Mouse (Mus musculus) heart, embryonic 11.5 days (tissue): Measurements from ENCODE around the gene P2ry14. TPM values are rescaled to one million over a fixed set of nuclear protein-coding genes. Genes with fewer than 3 reads are reported as not detected.

Experiments used
- ATAC-seq: fragments of 200-750 bp; cut with Nextera tagmentation; replicated peaks from 2 replicates; pipeline ENCODE4 v1.8.0; 2017; ENCODE audit warnings: moderate library complexity; ENCODE audit not compliant: insufficient number of reproducible peaks, low FRiP score, low TSS enrichment
- H3K27ac ChIP-seq: fragments of 300-500 bp; sonication (generic); 2 replicates; pipeline ENCODE4 v1.5.1; 2014; ENCODE audit warnings: mild to moderate bottlenecking, low read depth, low read length
- H3K27me3 ChIP-seq: fragments of 300-500 bp; sonication (generic); 2 replicates; pipeline ENCODE4 v1.6.1; 2014; ENCODE audit warnings: mild to moderate bottlenecking, low read length, mixed read lengths; ENCODE audit not compliant: control insufficient read depth, insufficient read depth
- H3K36me3 ChIP-seq: fragments of 300-500 bp; sonication (generic); 2 replicates; pipeline ENCODE4 v1.6.1; 2014; ENCODE audit warnings: mild to moderate bottlenecking, low read length, moderate library complexity, mixed read lengths; ENCODE audit not compliant: control insufficient read depth, insufficient read depth
- H3K4me1 ChIP-seq: fragments of 300-500 bp; sonication (generic); 2 replicates; pipeline ENCODE4 v1.6.1; 2014; ENCODE audit warnings: low read length; ENCODE audit not compliant: control insufficient read depth, insufficient read depth
- H3K4me2 ChIP-seq: fragments of 300-500 bp; sonication (generic); 2 replicates; pipeline ENCODE4 v1.6.1; 2014; ENCODE audit warnings: mild to moderate bottlenecking, moderate library complexity
- H3K4me3 ChIP-seq: fragments of 300-500 bp; sonication (generic); 2 replicates; pipeline ENCODE4 v1.5.1; 2014; ENCODE audit warnings: low read depth, low read length
- H3K9ac ChIP-seq: fragments of 300-500 bp; sonication (generic); 2 replicates; pipeline ENCODE4 v1.6.1; 2014; ENCODE audit warnings: mild to moderate bottlenecking, low read depth, low read length, moderate library complexity
- H3K9me3 ChIP-seq: fragments of 300-500 bp; sonication (generic); replicated peaks from 2 replicates; pipeline ENCODE4 v1.6.1; 2016; ENCODE audit warnings: low read length; ENCODE audit not compliant: control insufficient read depth
- WGBS: fragments of 180-500 bp; shearing (Covaris S2); extraction: QIAGEN DNeasy Blood & Tissue Kit; methylation state at CpG from one replicate; pipeline ENCODE4 v1.1.7; 2014; ENCODE audit not compliant: insufficient replicate concordance; 5-methylcytosine and 5-hydroxymethylcytosine counted together
- polyA plus RNA-seq: library from polyadenylated mRNA; unstranded; fragments of >200 nt; fragmentation: Nextera tagmentation; extraction: Ambion mirVana; gene quantifications from 2 replicates; pipeline ENCODE4 v1.2.1, GENCODE M21; 2014

Gene P2ry14
- polyA plus RNA-seq, 1 experiment from 2014 or later: 2.9 TPM

DNA sequence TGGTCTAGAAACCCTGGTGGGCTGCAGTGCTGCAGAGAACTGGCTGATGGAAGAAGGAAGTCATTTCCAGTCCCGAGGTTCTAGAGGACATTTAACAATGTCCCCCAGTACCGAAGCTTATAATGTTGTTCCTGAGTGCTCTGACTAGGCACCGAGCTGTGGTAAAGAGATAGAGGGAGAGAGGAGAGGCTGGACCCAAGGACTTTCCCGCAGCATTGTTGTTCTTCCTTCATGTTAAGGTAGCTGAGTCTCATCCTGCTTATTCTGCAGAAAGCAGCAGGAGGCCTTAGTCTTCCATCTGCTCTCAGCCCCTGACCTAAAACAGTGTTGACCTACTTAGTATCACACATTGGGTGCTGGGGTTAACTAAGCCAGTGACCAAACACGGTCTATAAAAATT lies 23.5 kb upstream of the P2ry14 start:
- no peaks in the 10 kb centered on the region for H3K36me3 ChIP-seq
- H3K4me1 ChIP-seq: peaks cover 4% of the 10 kb centered on the region
- H3K27ac ChIP-seq: no peak overlapping the region
- no peak overlapping the region for H3K4me2 ChIP-seq
- ATAC-seq: no peak
- no peak overlapping the region for H3K9ac ChIP-seq
- no peaks in the 10 kb centered on the region for H3K27me3 ChIP-seq
- WGBS: 66% methylated on average over 5 of the region's 5 CpGs
- H3K9me3 ChIP-seq: no peaks in the 10 kb centered on the region
- no peak overlapping the region for H3K4me3 ChIP-seq

GRCm38 (mm10) chr3:59175234-59175633 lies 21.8 kb upstream of the P2ry14 start:
- Histone ChIP-seq H3K36me3 (no peaks in the 10 kb centered on the region), H3K4me1 (peaks cover 7% of the 10 kb centered on the region), H3K4me3 (no peak overlapping the region), H3K27me3 (no peaks in the 10 kb centered on the region), H3K27ac (no peak overlapping the region), H3K9me3 (no peaks in the 10 kb centered on the region), H3K4me2 (no peak overlapping the region), H3K9ac (no peak overlapping the region)
- WGBS: 43% methylated on average over 5 of the region's 5 CpGs
- no peak for ATAC-seq

GRCm38 (mm10) chr3:59174426-59175154 lies 21.2 kb upstream of the P2ry14 start:
- H3K36me3 ChIP-seq: no peaks in the 10 kb centered on the region
- no peaks in the 10 kb centered on the region for H3K27me3 ChIP-seq
- H3K27ac ChIP-seq: no peak overlapping the region
- H3K9ac ChIP-seq: no peak overlapping the region
- no peaks in the 10 kb centered on the region for H3K9me3 ChIP-seq
- no peak overlapping the region for H3K4me3 ChIP-seq
- peaks cover 12% of the 10 kb centered on the region for H3K4me1 ChIP-seq
- no peak overlapping the region for H3K4me2 ChIP-seq
- no peak for ATAC-seq
- WGBS: 73% methylated on average over 6 of the region's 6 CpGs

DNA sequence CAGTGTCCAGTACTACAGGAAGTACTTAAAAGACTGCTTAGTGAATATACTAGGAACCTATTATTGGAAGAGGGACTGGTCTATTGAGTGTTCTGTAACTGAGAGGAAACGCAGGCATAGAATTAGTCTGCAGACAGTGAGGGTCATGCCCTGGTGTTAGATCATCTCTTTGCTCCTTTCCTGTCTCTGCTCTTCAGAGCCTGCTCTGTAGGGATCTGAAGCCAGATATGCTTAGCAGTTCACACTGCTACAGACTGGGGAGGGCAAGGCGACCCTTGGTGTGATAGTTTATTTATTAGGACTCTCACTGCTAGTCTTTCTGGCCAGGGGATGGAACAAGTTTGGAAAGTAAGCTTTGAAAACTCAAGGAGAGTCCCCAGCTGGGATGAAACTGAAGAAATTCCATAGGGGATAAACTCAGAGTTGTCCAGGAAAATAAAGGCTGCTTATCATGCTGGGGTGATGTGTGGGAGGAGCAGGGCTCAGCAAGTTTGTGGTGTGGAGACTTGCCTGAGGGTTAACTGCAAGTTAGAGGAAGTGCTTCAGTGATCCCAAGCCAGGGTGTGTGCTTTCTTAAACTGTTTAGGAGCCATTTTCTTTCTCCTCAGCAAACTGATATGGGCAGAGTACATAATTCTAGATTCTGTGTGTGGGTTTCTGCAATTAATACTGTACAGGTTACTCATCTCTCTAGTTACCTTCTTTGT lies 16.7 kb upstream of the P2ry14 start:
- Histone ChIP-seq H3K27me3 (no peaks in the 10 kb centered on the region), H3K36me3 (no peaks in the 10 kb centered on the region), H3K27ac (no peak overlapping the region), H3K9ac (no peak overlapping the region), H3K4me3 (no peak overlapping the region), H3K4me1 (peaks cover 8% of the 10 kb centered on the region), H3K9me3 (no peaks in the 10 kb centered on the region), H3K4me2 (no peak overlapping the region)
- ATAC-seq: no peak
- 24% methylated on average over 2 of the region's 2 CpGs for WGBS

- H3K4me2 ChIP-seq: no peak overlapping the region
- no peaks in the 10 kb centered on the region for H3K27me3 ChIP-seq
- no peaks in the 10 kb centered on the region for H3K9me3 ChIP-seq
- no peak for ATAC-seq
- peaks cover 8% of the 10 kb centered on the region for H3K4me1 ChIP-seq
- H3K36me3 ChIP-seq: no peaks in the 10 kb centered on the region
- 81% methylated on average over 4 of the region's 4 CpGs for WGBS
- H3K4me3 ChIP-seq: no peak overlapping the region
- H3K27ac ChIP-seq: no peak overlapping the region
- no peak overlapping the region for H3K9ac ChIP-seq
These were observed 15.8 kb upstream of the P2ry14 start for GRCm38 (mm10) chr3:59169215-59169614.

DNA sequence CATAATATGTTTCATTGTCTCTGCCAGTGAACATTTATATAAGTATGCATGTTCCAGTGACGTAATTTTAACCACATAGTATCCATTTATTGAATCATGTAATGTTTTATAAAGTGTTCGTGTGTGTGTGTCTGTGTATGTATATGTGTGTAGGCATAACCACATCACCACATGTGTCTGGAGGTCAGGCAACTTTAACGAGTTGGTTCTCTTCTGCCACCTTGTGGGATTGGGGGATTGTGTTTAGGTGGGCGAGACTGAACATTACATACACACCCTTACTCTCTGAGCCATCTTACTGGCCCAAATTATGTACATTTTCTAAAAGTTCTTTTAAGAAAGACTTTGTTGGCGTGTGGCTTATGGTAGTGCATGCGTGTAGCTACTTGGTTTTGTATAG lies 15.1 kb upstream of the P2ry14 start:
- WGBS: 81% methylated on average over 6 of the region's 6 CpGs
- Histone ChIP-seq H3K36me3 (no peaks in the 10 kb centered on the region), H3K4me1 (peaks cover 8% of the 10 kb centered on the region), H3K9me3 (no peaks in the 10 kb centered on the region), H3K27me3 (no peaks in the 10 kb centered on the region), H3K4me3 (no peak overlapping the region), H3K9ac (no peak overlapping the region), H3K27ac (no peak overlapping the region), H3K4me2 (no peak overlapping the region)
- no peak for ATAC-seq

- no peak overlapping the region for H3K9ac ChIP-seq
- 84% methylated on average over 2 of the region's 2 CpGs for WGBS
- H3K4me1 ChIP-seq: peaks cover 8% of the 10 kb centered on the region
- H3K36me3 ChIP-seq: no peaks in the 10 kb centered on the region
- no peak overlapping the region for H3K4me2 ChIP-seq
- H3K4me3 ChIP-seq: no peak overlapping the region
- H3K9me3 ChIP-seq: no peaks in the 10 kb centered on the region
- no peaks in the 10 kb centered on the region for H3K27me3 ChIP-seq
- H3K27ac ChIP-seq: no peak overlapping the region
- no peak for ATAC-seq
These were observed 14.1 kb upstream of the P2ry14 start for GRCm38 (mm10) chr3:59167417-59168054.

- Histone ChIP-seq H3K27me3 (no peaks in the 10 kb centered on the region), H3K27ac (no peak overlapping the region), H3K36me3 (no peaks in the 10 kb centered on the region), H3K9ac (no peak overlapping the region), H3K4me1 (no peaks in the 10 kb centered on the region), H3K9me3 (no peaks in the 10 kb centered on the region), H3K4me3 (no peak overlapping the region), H3K4me2 (no peak overlapping the region)
- WGBS: 89% methylated on average over 1 of the region's 1 CpGs
- ATAC-seq: no peak
These were observed 7.0 kb upstream of the P2ry14 start for GRCm38 (mm10) chr3:59160465-59160864.
